Mouse (Mus musculus) cerebellum, postnatal 14 days (tissue): Measurements from ENCODE around the gene Fmo5.

Experiments
- DNase-seq, 2 experiments: peaks; one replicate each; pipeline ENCODE4 v3.0.0; 2021; ENCODE audit warnings: mixed read lengths in 2 of 2

The Fmo5 gene

DNA sequence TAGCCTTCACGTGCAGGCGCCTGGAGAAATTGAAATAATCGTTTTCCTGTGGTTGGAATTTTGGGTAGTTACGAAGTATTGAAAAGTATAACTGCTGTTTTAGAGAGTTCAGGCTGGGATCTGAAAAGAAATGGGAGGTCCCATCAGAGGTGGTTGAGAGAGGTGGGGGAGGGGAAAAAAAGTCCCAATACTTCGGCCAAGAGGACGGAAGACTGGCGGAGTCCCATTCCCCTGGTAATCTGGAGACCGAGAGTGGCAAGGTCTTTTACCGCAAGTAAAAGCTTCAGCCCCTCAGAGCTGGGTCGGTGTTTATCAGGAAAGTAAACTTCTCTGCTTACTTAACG, 53.5 kb downstream of the Fmo5 start:
- DNase-seq, result no peak

- DNase-seq, result no peak
Observed at GRCm38 (mm10) chr3:97682576-97682975, 54.0 kb downstream of the Fmo5 start.

DNA sequence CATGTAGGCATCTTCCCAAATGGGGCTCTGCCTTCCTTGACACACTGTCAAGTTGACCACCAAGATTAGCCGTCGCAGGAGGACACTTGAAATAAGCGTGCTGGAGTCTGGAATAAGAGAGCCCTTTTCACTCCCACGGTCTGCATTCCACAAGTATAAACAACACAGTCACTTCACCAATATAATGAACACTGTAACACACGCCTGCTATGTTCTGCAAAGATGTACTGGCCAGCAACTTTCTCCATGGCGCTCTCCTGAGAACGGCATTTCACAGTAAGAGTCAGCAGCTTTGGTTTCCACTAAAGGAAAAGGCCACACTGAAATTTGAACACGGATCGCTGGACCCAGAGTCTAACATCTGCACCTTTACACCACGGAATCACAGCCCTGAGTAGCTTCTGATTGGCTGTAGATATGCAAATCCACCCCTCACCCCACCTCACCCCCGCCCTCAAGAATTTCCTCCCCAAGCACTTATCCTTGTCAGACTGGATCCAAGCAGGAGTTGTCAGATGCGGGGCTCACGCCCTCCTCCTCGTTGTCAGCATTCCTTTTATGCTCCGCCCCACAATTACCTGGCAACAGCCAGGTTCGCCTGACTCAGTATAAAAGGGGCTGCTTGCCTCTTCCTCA, 55.1 kb downstream of the Fmo5 start:
- no peak for DNase-seq

GRCm38 (mm10) chr3:97686372-97687117, 57.9 kb downstream of the Fmo5 start:
- DNase-seq, result no peak

DNA sequence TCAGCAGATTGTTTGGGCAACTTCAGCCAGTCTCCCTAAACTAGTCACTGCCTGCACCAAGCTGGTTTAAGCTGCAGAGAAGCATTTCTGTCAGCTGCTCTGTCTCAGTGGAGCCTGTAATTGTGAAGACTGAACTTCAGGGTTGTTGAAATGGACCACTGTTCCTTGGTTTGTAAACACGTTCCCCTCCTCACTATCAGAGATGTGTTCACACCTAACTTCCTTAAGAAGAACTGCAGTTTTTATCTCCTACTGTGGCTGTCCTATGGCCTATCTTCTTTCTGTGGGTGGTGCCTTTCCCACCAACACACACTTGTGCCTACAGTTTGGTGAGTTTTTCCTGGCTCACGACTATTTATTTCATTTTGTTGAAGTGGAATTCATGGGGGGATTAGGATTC, 60.7 kb downstream of the Fmo5 start:
- no peak for DNase-seq

- no peak for DNase-seq
Observed at GRCm38 (mm10) chr3:97690590-97690989, 62.0 kb downstream of the Fmo5 start.

DNA sequence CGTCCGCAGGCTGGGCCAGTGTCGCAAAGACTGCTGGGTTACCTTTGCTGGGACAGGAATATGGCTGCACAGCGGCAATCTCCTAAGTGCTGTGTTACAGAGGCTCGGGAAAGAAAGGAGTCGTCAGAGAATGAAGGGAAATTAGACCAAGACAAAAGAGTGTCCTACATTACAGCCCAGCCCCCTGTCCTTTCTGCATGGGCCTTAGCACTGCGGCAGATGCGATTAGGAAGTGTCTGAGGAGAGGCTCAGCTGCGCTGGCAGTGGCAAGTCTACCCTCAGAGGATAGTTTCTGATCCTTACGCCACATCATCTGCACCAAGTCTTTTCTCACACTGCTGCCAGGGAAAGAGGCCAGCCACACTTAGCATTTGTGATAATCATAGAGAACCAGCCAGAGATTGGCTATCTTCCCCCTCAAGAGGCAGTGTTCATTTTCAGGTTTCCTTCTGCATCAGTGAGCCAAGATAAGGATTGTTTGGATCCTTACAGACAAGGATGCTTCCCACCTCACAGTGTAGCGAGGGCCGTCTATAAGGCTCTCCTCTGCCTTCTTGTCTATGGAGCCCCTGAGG, 62.9 kb downstream of the Fmo5 start:
- peak; percentile 19 to 23 for DNase-seq

GRCm38 (mm10) chr3:97693806-97694205, 65.2 kb downstream of the Fmo5 start:
- DNase-seq, result no peak

GRCm38 (mm10) chr3:97696866-97697265, 68.3 kb downstream of the Fmo5 start:
- DNase-seq, result peak; percentile 25 to 35

DNA sequence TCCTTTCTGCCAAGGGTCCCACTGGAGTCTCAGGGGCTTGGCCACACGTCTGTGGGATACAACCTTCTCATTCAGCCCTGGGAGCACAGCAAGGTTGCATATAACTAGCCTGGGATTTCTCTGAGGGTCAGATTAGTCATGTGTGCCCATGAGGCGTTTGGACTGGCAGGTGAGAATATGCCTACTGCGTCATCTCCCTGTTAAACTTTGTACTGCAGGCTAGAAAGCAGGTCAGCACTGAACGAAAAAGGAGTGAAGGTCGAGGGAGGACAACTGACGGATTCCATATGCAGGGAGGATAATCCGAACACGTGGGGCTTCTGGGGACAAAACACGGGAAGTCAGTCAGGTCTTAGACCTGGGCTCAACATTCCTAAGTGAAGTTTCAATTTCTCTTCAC, 68.7 kb downstream of the Fmo5 start:
- DNase-seq, result no peak

DNA sequence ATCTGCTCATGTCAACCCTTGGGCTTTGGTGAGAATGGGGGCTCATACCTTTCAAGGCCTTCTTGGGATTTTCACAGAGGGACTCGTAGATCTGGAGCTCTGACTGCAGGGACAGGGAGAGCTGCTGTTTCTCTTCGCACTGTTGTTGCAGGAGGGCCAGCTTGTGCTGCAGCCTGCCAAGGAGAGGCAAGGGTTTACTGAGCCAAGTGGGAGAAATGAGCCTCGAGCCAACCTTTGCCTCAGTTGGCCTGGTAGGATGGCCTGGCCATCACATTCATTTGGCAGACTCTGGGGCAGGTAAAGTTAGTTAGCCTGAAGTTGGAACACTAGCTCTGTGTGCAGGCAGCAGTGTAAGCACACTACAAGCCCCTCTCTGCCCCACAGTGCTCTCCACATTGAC, 70.5 kb downstream of the Fmo5 start:
- peak in 1 of 2 experiments; percentile 16 for DNase-seq

- DNase-seq, result no peak
Observed at GRCm38 (mm10) chr3:97701198-97701597, 72.6 kb downstream of the Fmo5 start.

DNA sequence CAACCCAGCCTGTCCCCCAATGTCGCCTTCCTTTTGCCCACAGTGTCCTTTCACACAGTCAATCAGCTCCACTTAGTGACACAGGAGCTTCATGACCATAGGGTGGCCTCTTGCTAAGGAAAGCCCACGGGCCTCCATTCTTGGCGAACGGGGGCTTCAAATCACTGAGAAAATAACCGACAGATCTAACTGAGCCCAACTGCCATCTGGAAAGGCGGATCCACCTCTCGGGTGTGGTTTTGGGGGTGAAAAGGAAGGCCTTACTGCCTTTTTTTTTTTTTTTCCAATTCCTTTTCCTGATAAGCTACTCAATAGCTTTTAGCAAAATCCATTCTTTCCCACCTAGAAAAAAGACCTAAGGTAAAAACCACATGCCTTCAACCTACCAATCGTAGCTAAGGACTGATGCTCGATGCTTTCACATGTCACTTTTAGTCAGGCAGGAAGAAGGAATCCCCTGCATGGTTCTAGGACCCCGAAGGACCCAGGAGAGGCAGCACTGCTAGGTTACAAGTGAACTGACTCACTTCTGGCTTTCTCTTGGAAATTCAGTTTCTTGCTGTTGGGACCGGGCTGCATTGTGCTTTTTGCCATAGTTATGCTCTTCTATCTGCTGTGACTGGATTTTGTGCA, 74.0 kb downstream of the Fmo5 start:
- DNase-seq, result no peak
